Mouse (Mus musculus): ENCODE data around the gene Map4k3.
"Not testable (repeated sequence)": the region's sequence is repeated elsewhere in the genome, so short reads cannot be mapped to it uniquely, and the experiment has no call there.

Gene Map4k3

DNA sequence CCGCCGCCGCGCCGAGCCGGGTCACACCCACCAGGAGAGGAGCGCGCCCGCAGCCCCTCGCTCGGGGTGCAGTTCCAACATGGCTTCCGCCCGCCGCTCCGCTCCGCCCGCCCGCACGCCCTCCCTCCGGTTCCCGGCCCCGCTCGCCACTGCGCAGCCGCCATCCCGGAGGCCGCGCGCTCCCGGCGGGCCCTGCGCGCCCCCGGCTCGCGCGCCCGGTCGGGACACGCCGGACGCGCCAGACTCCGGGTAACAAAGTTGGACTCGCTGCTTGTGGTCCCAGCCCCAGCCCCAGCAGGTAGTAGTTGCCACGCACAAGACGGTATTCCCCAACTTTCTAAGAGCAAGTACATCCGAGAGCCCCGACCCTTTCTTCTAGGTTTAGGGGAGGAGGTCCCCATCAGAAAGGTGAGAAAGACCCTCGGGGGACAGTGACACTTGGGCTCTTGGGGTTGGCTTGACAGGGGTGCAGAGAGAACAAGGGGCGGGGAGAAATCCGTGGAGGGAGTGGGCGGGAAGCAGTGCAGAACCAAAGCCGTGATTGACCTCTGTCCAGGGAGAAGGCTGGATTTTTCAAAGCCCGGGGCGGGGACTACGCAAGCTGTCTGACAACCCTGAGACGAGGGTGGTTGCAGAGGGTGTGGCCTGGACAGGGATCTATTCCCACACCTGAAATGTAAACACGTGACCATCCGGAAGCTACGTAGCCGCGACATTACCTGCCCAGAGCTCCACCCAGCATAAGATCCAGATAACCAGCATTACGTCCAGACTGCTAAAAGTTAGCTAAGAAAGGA lies at the start of gene Map4k3:
Map4k3 (minus strand) TSS at position 424 of the 797 bp plus-strand sequence.
- peak; percentile 83 for DNase-seq (ENCODE audit: low spot score)

DNA sequence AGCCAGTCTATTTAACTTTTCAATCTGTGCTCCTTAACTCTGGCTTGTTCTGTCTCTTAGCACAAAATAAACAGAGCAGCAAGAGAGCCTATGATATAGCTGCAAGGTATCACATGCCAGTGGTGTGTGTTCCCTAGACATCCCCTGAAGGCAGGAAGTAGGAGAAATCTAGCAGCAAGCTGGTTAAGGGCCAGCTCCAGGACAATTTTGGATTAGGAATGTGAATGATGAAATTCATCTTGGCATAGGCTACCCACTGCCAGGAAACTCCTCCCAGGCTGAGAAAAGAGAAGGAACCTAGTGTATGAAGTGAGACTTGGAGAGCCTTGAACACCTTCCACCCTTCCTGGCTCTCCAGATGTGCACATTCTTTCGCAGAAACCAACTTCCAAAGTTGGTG lies 49.3 kb upstream of the Map4k3 start:
- DNase-seq (ENCODE audit: low spot score): no peak

DNA sequence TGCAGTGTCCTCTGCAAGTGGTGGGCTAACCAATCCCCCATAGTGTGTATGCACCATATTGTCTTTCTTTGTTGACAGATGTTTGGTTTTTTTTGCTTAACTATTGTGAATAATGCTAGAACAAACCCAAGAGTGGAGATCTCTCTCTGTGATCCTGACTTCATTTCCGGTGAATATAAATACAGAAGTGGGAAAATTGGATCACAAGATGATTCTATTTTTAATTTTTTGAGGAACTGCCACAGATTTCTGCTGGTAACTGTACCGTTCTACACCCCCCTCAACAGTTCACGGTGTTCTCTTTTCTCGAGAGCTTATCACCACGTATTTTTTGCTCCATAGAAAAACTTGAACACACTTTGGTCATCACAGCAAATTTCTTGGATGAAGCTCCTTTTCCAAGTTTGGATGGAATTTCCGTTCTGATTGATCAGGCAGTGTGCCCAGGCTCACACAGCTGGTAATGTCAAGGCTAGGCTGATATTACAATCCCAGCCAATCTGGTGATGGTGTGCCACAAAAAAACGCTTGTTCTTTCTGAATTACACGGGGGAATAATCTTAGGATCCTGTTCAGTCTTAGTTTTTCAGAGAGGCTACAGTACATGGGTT lies 47.0 kb upstream of the Map4k3 start:
- DNase-seq (ENCODE audit: low spot score): no peak

DNA sequence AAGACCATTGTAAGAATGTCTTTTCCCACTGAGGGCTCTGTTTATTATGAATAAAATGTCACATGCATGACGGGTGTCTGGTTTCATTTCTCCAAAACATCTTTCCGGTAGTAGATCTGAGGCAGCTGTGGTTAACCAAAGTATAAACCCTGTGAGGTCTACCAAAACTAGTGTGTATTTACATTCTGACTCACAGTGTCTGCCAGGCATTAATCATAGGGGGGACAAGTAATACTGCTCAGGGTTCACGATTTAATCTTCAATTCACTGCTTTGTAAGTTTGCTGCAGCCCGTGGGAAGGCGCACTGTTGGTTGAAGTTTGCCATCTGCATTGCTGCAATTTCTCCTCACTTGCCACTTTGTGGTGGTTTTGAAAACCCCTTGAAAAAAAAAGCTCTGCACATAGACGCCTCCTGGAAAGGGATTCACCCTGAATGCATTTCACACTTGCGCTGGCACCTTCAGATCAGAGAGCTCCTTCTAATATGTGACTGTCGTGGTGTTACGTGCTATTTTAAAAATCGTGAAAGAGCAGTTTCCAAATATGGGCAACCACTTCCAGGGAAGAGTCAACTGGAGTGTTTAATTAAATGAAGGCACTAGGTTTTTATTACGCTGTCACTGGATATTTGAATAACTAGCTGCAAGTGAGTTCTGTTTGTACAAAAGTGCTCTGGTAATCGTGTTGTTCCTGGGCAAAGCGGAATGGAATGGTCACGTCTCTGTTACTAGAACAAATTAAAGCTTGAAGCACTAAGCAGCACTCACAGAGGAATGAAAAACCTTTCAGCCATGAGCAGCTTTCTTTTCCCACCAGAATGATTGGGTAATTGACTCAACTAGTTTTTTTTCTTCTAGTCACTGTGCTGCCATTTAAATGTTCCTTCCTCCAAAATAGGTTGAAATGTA lies 44.5 kb upstream of the Map4k3 start:
- peak; percentile 20 for DNase-seq (ENCODE audit: low spot score)

DNA sequence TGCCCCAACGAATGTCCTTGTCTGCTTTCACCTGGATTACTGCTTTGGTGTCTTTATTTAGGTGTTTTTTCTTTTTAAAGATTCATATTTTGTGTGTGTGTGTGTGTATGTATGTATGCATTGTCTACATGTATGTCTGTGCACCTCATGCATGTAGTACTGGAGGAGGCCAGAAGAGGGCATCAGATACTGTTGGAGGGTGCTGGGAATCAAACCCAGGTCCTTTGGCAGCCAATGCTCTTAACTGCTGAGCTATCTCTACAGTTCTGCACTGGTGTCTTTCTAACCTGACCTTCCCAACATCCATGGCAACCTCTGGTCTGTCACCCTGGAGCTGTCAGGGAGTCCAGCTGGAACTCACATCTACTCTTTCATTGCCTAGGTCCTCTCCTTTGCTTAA lies 41.8 kb upstream of the Map4k3 start:
- DNase-seq (ENCODE audit: low spot score): no peak

DNA sequence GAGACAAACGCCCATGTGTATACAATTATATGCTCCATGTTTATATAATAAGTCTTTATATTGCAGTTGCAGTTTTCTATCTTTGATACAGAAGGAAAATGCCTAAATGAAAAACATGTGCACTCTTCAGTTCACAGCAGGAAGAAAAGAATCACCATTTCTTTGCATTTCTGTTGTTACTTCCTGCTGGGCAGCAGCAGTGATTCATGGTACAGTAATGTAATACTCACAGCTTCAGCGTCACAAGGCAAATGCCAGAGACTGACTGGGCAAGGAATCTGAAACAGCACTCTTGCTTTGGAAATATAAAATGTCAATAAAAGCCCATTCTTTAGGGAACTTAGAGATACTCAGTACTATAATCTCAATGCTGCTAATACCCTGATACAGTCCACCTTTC lies 36.9 kb upstream of the Map4k3 start:
- no peak for DNase-seq (ENCODE audit: low spot score)

DNA sequence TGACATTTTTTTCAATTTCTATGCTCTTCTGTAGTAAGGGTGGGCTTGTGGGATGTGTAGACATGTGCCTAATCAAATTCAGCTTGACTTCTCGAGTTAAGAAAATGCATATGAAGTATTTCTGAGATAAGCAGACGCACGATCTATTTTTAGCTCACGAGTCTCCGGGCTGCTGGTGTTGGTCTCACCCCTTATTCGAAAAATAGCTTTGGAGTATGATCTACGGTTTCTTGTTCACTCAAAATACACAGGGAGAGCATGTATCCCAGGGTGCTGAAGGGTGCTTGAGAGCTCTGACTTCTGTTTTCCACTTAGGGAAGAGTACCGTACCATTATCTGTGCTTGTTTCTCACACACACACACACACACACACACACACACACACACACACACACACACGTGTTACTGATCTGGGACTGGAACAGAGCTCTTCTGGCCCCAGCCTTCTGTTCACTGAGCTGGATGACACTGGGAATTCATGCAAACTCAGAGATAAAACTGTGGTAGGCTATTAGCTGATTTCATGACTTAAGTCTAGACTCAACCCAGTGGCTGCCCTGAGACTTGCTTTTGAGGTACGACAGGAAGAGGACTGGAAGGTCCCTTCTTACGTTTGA lies 34.9 kb upstream of the Map4k3 start:
- DNase-seq (ENCODE audit: low spot score): no peak

DNA sequence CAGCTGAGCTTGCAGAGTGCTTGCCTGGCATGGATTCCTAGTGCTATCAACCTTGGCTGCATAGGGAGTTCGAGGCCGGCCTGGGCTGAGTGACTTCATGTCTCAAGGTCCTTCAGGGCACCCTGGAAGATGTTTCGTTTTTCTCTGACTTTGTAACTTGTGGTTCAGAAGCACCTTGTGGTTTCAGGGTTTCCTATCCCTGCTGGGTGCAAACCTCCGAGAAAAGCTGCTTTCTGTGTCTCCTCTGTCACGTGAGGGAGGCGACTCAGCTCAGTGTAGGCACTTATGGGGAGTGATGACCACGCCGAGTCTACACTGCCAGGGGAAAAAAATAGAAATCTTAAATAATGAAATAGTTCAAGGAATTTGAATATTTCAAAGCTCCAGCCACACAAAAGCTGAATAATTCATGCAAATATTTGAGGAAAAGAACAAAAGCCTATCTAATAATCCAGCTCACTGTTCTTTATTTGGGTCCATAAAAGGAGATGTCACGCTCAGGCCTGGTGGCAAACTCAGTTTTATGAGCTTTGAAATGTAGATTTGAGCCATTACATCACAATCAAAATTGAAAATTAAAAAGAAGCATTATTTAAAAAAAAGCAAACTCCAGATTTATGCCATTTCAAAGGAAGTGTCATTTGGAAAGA lies 34.2 kb upstream of the Map4k3 start:
- DNase-seq (ENCODE audit: low spot score): no peak

DNA sequence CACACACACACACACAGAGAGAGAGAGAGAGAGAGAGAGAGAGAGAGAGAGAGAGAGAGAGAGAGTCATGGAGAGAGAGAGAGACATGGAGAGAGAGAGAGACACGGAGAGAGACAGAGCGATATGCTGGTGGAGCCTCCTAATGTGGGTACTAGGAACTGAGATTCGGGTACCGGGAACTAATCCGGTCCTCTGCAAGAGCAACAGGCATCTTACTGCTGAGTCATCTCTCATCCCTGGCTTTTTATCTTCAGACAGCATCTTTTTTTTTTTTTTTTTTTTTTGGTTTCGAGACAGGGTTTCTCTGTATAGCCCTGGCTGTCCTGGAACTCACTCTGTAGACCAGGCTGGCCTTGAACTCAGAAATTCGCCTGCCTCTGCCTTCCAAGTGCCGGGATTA lies 32.9 kb upstream of the Map4k3 start:
- not testable (repeated sequence) for DNase-seq (ENCODE audit: low spot score)

DNA sequence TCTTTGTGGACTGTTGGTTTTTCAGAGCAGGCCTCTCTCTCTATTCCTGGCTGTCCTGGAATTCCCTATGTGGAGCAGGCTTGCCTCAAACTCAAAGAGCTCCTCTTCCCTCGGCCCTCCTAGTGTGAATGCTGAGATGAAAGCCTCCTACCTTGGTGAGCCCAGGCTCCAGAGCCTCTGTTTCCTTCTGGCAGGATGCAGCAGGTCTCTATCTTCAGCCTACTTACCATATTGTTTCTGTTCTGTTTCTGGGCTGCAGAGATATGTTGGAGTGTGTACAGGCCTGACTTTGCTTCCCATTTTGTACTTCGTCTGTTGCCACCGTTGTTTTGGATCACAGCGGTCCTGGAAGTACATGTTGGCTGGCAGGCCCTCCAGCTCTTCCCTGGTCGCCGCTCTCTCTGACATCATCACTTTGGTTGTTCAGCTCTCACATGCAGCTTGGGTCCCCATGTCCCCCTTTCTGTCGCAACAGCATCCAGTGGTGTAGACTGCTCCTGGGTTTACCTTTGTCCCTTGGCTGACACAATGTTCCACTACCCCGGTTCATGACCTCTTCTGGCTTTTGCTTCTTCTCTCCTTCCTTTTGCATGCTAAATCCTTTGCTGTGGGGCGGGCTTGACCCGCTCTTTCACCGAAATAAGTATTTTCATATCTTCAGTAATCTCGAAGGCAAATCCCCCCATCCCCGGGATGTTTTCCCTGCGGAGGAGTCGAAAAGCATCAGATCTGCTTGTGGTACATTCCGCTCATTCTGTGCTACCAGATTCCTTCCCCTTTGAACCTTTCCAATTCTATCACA lies 32.3 kb upstream of the Map4k3 start:
- DNase-seq (ENCODE audit: low spot score): no peak

DNA sequence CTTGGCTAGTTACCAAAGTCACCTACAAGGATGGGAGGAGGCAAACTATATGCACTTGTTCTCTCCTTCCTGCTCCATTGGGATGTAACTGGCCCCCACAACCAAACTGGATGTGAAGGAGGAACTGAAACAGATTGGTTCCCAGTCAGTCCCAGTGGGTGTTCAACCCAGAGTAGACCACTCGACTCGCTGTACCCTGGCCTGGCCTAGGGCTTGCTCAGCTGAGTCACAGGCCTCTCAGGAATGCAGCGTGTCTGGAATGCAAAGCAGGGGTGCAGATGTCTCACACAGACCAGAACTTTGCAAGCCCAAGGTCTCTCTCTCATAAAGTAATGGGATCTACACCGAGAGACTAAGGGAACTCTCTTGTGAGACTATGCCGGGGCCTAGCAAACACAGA lies 27.8 kb upstream of the Map4k3 start:
- peak; percentile 19 for DNase-seq (ENCODE audit: low spot score)

DNA sequence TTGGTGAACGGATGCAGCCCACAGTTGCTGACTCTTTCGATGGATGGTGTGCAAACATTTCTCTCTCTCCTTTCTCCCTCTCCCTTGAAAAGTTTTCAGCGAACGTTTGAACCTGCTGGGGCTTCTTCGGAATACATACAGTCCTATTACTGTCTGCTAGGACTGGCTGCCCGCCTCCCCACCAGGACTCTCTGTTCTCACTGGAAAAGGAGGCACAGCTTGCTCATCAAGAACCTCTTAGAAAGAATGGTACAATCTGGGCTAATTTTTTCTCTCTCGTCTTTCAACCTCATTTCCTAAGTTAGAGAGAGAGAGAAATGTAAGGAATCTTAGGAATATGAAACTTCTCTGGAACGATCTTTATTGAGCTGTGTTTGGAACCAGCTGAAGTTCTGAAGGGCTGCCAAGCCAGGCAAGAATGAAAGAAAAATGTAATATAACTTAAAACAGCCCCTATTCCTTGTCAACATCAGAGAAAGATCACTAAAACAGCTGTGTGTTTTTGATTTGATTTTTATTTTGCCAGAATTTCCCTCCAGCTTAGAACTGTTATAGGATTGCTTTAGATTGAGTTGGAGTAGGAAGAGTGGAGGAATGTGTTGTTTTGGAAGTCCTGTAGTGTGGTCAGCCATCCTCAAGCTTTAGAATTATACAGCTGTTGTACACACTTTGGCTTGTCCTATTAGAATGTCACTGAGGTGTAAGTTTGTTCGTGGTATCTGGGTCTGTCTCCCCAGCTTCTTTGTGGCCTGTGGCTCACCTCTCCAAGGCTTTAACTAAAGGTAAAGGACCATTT lies 27.0 kb upstream of the Map4k3 start:
- no peak for DNase-seq (ENCODE audit: low spot score)

DNA sequence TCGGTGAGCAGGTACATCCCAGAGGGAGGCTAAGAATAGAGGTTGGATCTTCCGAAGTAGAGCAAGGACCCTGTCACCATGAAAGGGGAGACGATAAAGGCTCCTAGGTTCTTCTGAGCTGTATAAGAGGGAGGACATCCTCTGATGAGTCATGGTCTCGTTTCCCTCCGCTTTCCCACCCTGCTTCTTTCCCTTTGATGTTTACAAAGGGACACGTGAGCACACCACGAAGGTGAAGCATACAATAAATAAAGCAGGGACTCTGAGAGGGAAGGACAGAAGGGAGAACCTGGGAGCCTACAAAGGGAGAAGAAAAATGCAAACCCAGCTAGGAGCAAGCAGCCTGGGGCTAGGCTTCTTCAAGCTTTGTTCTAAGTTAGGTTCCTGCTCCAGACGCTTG lies 26.3 kb upstream of the Map4k3 start:
- no peak for DNase-seq (ENCODE audit: low spot score)

DNA sequence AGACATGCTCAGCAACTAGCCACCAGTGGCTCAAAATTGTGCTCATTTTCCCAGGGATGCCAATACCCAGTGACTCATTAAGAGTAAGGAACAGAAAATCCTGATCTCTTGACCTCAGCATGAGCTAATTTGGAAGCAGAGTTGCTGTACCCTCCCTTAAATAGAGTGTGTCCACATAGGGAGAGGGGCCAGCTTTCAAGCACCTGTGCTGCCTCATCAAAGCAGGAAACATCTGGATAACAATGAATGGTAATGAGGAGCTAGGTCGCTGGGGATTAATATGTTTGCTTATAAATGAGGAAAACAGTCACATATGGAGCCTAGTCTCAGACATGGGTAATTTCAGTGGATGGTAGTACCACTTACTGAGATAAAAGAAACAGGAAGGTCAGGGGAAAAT lies 24.2 kb upstream of the Map4k3 start:
- no peak for DNase-seq (ENCODE audit: low spot score)

DNA sequence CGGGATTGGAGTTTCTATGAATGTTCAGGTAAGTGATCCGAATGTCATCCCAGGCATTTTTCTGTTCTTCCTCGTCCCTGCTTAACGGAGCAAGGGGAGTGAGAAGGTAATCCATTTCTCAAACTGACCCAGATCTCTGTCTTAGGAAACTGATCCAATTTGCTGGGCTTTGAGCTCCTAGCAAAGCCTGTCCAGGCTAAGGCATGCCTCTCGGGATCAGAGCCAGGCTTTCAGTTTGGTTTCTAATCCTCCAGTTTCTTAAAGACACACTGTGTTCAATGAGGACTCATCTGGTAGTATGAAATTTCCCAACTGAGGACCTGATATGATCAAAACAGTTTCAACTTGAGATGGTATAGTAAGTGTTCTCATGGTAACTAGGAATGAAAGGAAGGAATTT lies 11.1 kb upstream of the Map4k3 start:
- no peak for DNase-seq (ENCODE audit: low spot score)

DNA sequence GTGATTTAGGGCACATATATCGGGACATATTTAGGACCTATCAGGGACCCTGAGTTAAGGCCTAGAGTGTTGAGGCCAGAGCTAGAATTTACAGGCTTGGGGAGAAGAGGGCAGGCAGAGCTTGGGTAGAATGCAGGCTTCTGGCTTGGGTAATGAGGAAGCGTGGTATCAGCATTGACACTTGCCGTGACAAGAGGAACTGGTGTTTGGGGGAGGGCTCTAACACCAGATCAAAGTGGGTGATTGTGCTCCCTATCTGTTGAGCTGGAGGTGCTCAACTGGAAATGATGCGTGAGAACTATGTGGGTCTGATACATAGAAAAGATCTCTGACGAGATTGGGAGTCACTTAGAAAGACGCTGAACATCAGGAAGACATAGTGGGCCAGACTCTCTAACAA lies 6.4 kb upstream of the Map4k3 start:
- DNase-seq (ENCODE audit: low spot score): no peak

DNA sequence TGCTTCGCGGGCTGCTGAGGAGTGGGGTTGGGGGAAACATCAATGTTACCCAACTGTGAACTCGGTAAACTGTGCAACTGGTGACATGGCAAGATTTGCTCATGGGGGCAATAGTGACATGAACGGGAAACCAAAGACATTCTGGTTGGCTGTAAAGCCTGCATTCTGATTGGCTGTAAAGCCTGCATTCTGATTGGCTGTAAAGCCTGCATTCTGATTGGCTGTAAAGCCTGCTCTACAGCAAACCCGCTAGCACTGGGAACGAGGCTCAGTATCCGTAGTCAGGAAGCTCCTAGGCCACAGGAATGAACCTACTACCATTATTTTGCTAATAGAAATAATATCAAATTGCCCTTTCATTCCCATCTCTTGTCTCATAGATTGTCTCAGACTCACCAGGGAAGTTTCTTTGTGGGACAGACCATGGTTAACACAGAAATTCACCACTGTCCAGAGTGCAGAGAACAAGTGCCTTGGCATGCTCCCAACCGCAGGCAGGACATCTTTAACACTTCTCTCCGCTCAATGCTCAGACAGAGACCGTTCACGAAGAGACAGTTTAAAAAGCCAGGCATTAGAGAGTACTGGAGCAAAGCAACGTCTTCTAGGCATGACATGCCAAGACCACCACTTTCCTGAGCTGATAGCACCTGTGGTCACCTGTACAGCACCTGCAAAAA lies 5.0 kb upstream of the Map4k3 start:
- DNase-seq (ENCODE audit: low spot score): no peak

DNA sequence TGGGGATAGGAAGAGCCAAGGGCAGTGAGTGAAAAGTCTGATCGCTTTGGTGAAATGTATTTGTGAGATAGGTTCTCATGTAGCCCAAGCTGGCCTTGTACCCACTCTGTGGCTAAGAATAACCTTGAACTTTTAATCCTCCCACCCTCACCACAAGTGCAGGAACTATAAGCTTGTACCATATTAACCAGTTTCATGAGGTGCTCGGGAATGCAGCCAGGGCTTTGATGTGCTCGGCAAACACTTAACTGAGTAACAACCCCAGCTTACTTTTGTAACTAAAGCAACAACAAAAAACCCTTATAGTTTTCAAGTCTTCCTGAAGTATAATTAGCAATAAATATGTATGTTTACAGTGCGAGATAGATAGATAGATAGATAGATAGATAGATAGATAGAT lies 4.0 kb upstream of the Map4k3 start:
- DNase-seq (ENCODE audit: low spot score): no peak

DNA sequence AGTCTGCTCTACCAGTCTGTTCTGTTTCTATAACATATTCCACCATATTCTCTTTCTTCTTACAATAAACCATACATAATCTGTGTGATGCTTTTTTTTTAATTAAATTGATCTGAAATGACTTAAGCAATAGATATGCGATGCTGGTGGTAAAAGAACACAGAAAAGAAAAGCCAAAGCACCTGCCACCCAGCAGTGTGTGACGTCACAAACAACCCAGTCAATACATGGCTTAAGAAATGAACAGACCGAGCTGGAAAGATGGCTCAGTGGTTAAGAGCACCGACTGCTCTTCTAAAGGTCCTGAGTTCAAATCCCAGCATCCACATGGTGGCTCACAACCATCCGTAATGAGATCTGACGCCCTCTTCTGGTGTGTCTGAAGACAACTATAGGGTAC lies 2.0 kb upstream of the Map4k3 start:
- not testable (repeated sequence) for DNase-seq (ENCODE audit: low spot score)

DNA sequence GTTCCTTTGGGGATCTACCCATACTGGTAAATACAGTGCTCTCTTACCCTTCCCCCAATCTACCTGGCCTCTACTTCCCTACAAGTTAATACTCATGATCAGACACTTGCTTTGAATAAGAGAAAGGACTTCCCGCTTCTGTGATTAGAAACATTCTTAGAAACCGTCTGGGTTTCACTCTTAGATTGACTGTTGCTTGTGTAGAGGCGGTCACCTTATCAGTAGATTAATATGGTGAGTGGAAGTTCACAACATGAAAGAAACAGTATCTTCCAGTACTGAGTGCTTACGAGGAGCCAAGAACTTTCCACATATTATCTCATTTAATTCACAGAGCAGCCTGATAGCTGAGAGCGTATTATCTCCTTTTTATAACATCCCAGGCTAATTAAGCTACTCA lies 1.5 kb upstream of the Map4k3 start:
- DNase-seq (ENCODE audit: low spot score): no peak
